Mouse (Mus musculus) layer of hippocampus, adult 2 months (tissue): Measurements from ENCODE around the gene Srgap3. TPM values are rescaled to one million over a fixed set of nuclear protein-coding genes. Genes with fewer than 3 reads are reported as not detected.
A peak's percentile ranks its signal among the peaks of the same experiment; 100 is the strongest.

ENCODE experiments used
- DNase-seq, 2 experiments: peaks; one replicate each; pipeline ENCODE4 v3.0.0; 2022; ENCODE audit warnings: low spot score in 2 of 2
- H3K27ac ChIP-seq: fragments of 200-600 bp; 2 replicates; pipeline ENCODE4 v1.8.1; 2022
- H3K4me3 ChIP-seq: fragments of 200-600 bp; 2 replicates; pipeline ENCODE4 v1.8.1; 2022; ENCODE audit warnings: mild to moderate bottlenecking
- CTCF ChIP-seq: fragments of 200-600 bp; conservative IDR thresholded peaks from 2 replicates; pipeline ENCODE4 v1.8.1; 2022; ENCODE audit warnings: antibody characterized with exemption, mild to moderate bottlenecking, moderate library complexity
- total RNA-seq, 2 experiments: library from RNA; stranded (reverse); gene quantifications; 2 replicates each; pipeline ENCODE4 v1.2.3; 2021

Gene Srgap3
- total RNA-seq, 2 experiments from 2014 or later = 288 to 291 TPM

DNA sequence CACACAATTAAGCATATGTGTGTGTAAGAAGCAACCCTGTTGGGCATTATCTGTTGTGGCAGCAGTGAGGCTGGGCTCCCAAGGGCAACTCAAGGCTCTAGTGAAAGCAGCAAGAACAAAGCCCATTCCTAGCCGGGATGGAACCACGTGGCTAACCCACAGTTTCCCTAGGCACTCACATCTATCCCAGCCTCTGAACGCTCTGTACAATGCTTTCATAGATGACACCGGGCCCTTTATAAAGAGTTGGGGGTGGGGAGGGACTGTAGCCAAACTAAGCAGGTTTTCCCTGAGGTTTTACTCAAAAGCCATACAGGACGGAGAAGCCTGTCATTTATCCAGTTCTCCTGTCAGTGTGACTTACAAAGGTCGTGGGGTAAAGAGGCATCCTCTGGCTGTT, 90.0 kb downstream of the Srgap3 start:
- no peak for DNase-seq
- Histone ChIP-seq H3K27ac (no peak overlapping the region), H3K4me3 (no peak overlapping the region)
- no peak for TF ChIP-seq CTCF

DNA sequence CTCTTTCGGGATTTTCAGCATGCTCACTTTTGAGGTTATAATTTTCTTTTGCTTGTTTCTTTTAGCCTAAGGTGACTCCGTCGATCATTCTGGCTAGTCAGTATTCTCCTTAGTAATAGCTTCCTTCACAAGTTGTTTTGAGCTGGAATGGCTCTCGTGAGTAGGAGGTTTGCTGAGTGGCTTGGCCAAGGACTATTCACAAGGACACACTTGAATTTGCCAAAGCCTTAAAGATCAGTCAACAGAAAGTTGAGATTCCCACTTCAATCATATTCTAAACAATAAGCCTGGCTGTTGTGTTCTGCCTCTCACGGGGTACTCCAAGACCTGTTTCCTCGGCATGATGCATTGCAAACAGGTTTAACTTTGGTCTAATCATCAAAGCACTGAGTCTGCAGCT, 91.9 kb downstream of the Srgap3 start:
- no peak overlapping the region for H3K4me3 ChIP-seq
- no peak for TF ChIP-seq CTCF
- DNase-seq = no peak
- H3K27ac ChIP-seq = no peak overlapping the region

DNA sequence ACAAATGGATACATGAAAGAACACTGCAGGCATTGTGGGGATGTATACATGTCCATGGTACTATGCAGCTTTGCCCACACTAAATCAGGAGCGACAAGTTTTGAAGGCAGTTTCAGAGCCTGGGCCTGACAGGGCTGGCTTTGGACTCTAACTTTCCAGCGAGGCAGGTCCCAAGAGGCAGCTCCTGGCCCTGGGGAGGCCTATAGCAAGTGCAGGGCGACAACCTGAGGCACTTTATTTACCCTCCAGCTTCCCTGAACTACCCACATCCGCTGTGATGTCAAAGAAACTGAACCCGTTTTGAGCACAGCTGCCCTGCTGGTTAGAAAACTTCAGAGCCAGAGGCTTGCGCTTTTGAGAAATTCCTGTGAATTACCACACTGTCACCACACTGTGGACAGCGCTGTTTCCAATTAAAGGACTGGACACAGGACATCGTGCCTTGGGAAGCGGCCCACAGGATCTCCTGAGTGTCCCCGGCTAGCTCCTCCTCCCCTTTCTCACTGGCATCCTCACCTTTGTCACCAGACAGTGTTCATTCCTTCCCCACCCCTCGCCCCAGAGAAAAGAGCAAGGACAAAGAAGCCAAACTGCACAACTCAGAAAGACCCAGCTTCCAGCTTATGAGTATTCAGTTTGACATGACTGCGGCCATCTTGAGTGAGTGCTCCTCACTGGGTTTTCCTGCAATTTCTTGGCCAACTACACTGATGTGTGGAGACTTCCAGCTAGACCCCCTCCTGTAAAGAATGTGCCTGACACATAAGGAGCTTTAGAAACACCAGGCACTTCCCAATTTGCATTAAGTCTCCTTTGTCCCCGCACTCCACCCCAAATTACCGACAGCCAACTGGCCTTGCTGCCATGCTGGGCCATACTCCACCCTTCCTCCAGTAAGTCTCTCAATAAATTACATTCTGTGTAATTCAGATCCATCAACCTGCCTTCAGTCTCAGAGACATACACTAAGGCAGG, 94.5 kb downstream of the Srgap3 start:
- peak; percentile 47 for TF ChIP-seq CTCF
- Histone ChIP-seq H3K27ac (peak overlapping the region; percentile 39; the same call in 1 of the 2 replicates), H3K4me3 (no peak overlapping the region)
- no peak for DNase-seq

DNA sequence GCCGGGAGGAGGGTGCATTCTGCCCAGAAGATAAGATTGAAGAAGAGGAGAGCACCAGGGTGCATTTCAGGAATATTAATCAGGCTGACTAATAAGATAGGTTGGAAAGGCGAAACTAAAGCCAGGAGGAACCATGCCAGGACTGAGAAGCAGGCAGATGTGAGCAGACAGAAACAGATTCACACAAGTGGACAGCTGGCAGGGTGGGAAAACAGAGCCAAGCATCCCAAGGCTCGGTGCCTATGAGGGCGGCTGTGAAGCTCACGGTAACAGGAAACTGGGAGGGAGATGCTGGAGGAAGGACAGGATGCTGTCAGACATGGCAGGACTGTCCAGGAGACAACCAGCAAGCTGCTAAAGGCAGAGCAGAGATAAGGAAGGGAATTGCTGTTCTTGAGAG, 96.3 kb downstream of the Srgap3 start:
- H3K27ac ChIP-seq = peak overlapping the region; percentile 79
- no peak for DNase-seq
- TF ChIP-seq CTCF = no peak
- no peak overlapping the region for H3K4me3 ChIP-seq

DNA sequence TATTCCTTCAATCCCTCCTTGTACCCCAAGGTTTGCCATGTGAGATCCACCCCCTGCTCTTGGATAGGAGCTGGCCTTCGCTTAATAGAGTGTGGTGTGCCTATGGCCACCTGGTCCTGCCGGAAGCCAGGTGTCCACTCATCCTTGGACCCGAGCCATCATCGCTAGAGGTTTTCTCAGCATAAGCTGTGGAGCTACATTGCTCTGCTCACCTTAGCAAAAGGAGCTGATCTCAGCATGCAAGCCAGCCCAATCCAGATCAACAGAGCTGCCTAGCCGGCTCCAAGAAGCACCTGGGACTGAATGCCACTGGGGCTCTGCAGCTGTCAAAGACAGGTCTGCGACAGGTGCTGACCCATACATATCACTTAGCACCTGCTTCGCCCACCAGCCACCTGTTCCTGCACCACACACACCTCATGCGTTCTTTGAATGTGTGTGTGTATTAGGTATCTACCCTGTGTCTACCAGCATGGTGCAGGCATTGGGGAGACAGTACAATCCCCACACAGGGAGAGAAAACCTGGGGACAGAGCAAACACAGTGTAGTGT, 98.4 kb downstream of the Srgap3 start:
- H3K27ac ChIP-seq = peak overlapping the region; percentile 23; the same call in 1 of the 2 replicates
- H3K4me3 ChIP-seq = no peak overlapping the region
- DNase-seq = no peak
- TF ChIP-seq CTCF = no peak

DNA sequence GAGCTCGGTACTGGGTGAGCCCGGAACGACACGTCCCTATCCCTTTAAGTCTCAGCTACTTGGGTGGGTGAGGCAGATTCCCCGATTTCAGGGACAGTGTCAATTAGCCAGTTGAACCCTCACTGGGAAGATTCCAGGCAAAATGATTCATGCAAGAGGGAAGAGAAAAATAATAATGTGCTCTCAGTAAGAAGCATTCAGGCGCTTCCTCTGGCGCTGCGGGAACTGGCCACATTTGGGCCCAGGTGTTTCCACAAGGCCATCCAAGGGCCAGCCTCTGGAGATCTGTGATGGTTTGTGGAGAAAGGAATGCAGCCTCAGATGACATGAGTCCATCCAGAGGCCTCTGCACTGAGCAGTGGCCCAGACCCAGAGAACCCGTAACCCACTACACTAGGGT, 100.2 kb downstream of the Srgap3 start:
- TF ChIP-seq CTCF = no peak
- no peak for DNase-seq
- Histone ChIP-seq H3K27ac (peak overlapping the region; percentile 39; the same call in 1 of the 2 replicates), H3K4me3 (no peak overlapping the region)

DNA sequence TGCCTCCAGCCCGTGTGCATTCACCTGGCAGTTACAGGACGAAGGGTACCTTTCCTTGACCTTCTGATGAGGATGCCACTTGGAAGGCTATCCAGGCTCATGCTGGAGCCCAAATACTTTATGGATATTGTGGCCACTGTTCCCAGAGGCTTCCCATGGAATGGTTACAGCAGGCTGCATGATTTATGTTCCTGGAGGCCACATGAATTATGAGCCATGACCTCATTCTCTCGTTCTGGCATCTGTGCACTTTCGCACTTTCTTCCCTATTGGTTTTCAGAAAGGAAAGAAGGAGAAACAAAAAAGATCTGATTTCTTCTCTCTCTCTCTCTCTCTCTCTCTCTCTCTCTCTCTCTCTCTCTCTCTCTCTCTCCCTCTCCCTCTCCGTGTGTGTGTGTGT, 104.6 kb downstream of the Srgap3 start:
- no peak for DNase-seq
- TF ChIP-seq CTCF = no peak
- H3K27ac ChIP-seq = peak overlapping the region; percentile 19; the same call in 1 of the 2 replicates
- H3K4me3 ChIP-seq = no peak overlapping the region

DNA sequence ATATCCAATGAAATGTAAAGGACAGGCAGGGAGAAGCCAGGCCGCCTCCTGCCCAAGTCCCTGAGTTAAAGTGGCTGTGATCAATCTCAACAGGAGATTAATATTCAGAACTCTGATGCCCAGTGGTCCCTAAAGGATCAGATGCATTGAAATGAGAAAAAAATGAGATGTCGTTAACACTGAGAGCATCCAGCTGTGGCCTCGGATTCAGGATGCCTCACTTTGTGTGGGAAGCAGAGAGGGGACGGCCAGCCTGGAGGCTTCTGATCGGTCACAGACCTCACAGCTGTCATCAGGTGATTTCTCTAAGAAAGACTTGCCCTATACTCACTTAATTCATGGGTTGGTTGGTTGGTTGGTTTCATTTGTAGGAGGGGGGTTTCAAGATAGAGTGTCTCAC, 106.7 kb downstream of the Srgap3 start:
- no peak for TF ChIP-seq CTCF
- no peak for DNase-seq
- Histone ChIP-seq H3K27ac (peak overlapping the region; percentile 85; the same call in 1 of the 2 replicates), H3K4me3 (no peak overlapping the region)

DNA sequence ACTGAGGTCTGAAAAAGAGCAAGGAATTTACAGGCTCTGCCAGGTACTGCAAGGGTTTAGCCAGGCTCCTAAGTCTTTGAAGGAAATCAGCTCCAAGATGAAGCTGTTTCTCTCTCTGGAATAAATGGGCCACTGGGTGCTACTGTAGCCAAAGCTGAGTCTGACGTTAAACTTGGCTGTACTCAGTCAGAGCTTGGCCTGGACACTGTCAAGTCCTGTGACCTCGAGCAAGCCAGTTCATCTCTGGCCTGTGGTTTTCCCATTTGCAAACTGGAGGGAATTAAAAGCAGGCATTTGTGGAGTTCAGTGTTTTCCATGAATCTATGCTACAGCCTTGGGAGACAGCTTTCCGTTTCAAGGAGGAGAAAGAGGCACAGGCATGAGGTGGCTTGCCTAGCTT, 107.7 kb downstream of the Srgap3 start:
- TF ChIP-seq CTCF = peak; percentile 36
- H3K4me3 ChIP-seq = no peak overlapping the region
- H3K27ac ChIP-seq = peak overlapping the region; percentile 85
- DNase-seq = no peak

DNA sequence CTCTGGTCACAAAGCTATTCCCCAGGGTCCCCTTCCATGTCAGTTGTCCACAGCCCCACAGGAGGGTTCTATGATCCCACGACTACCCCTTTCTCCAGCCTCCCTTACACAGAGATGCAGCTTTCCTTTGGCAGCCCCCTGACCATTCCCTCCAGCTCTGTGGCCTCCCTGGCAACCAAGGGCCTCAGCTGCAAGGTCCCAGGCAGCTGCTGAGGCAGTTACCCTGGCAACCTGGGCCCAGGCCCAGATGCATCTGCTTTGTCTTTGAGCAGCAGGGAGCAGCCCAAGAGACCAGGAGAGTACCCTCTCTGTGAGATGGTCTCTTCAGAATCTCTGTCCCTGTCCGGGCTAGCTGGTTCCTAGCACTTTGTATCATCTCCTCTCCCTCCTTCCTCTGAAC, 108.2 kb downstream of the Srgap3 start:
- peak; percentile 55 to 80 for DNase-seq
- H3K4me3 ChIP-seq = no peak overlapping the region
- no peak for TF ChIP-seq CTCF
- H3K27ac ChIP-seq = peak overlapping the region; percentile 85

DNA sequence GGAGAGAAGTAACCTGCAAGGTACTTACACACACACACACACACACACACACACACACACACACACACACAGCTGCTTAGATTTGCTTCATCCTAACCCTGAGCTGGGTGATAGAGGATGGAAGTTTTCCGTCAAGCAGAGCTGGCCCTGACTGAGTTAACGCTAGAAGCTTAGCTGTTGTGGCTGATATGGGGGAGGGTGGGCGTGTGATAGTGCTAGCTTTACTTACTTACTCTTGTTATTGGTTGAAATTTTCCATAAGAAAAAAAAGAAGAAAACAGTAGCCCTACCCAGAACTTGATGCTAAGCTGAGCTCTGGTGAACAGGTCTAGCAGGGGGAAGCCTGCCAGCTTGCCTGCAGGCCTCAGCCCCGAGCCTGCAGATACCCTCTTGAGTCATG, 110.4 kb downstream of the Srgap3 start:
- DNase-seq = no peak
- no peak for TF ChIP-seq CTCF
- H3K4me3 ChIP-seq = no peak overlapping the region
- H3K27ac ChIP-seq = peak overlapping the region; percentile 85; the same call in 1 of the 2 replicates

DNA sequence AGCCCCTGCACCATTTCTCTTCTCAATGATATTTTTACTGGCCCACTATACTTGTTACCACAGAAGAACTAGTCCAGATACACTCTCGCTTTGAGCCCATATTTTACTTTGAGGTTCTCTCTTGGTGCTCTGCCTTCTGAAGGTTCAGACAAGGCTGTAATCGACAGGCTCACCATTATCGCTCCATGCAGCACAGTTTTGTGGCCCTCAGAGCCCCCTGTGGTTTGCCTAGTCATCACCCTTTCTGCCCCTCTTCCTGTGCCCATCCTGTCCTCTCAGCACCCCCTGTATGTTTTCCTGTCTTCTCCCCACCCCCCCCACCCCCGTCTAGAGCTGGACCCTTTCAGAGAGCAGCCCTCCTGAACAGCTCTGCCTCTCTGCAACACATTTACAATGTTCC, 111.7 kb downstream of the Srgap3 start:
- H3K4me3 ChIP-seq = no peak overlapping the region
- peak overlapping the region; percentile 48; the same call in 1 of the 2 replicates for H3K27ac ChIP-seq
- no peak for DNase-seq
- no peak for TF ChIP-seq CTCF

DNA sequence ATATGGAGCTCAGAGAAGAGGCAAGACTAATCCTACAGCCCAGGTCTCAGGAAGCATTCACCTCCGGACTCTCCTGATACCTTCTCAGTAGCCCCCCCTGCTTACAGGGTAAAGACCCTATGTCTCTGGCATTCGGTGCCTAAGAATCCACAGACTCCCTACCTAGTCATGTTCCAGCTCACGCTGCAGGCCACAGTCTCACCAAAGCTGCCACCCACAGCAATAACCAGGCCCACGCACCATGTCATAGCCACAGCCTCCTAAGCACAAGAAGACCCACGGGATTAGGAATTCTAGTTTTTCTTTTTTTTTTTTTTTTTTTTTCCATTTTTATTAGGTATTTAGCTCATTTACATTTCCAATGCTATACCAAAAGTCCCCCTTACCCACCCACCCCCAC, 112.6 kb downstream of the Srgap3 start:
- H3K27ac ChIP-seq = peak overlapping the region; percentile 83
- DNase-seq = no peak
- H3K4me3 ChIP-seq = no peak overlapping the region
- TF ChIP-seq CTCF = no peak
